Mouse (Mus musculus): ENCODE measurements at regions not wholly inside any gene's neighbourhood (a gene's known extent, or its start where the extent isn't known, plus 50 kb on each side); places are given as distances from the start of the nearest gene placed in this dataset.

- in situ Hi-C loops (cut with MboI, MseI), result no loop called here
Observed at GRCm38 (mm10) chr6:100971462-100971955, 138.1 kb downstream of the Ppp4r2 start.

GRCm38 (mm10) chr6:100973366-100974090 is 140.1 kb downstream of the Ppp4r2 start:
- in situ Hi-C loops (cut with MboI, MseI), result no loop called here

GRCm38 (mm10) chr6:100974716-100975115 is 141.3 kb downstream of the Ppp4r2 start:
- in situ Hi-C loops (cut with MboI, MseI), result no loop called here

GRCm38 (mm10) chr6:100975835-100976234 is 142.4 kb downstream of the Ppp4r2 start:
- in situ Hi-C loops (cut with MboI, MseI), result no loop called here

- in situ Hi-C loops (cut with MboI, MseI), result no loop called here
Observed at GRCm38 (mm10) chr6:100977201-100977691, 143.8 kb downstream of the Ppp4r2 start.

- in situ Hi-C loops (cut with MboI, MseI), result no loop called here
Observed at GRCm38 (mm10) chr6:100978113-100978512, 144.7 kb downstream of the Ppp4r2 start.

- in situ Hi-C loops (cut with MboI, MseI), result no loop called here
Observed at GRCm38 (mm10) chr6:100978727-100979460, 145.5 kb downstream of the Ppp4r2 start.

GRCm38 (mm10) chr6:100980156-100980555 is 146.7 kb downstream of the Ppp4r2 start:
- in situ Hi-C loops (cut with MboI, MseI), result no loop called here

GRCm38 (mm10) chr6:100984861-100985260 is 151.4 kb downstream of the Ppp4r2 start:
- in situ Hi-C loops (cut with MboI, MseI), result no loop called here

GRCm38 (mm10) chr6:100985334-100985937 is 152.0 kb downstream of the Ppp4r2 start:
- in situ Hi-C loops (cut with MboI, MseI), result no loop called here

GRCm38 (mm10) chr6:100988521-100988920 is 155.1 kb downstream of the Ppp4r2 start:
- in situ Hi-C loops (cut with MboI, MseI), result no loop called here

GRCm38 (mm10) chr6:100993421-100993820 is 160.0 kb downstream of the Ppp4r2 start:
- in situ Hi-C loops (cut with MboI, MseI), result no loop called here

- in situ Hi-C loops (cut with MboI, MseI), result no loop called here
Observed at GRCm38 (mm10) chr6:100995874-100996560, 162.6 kb downstream of the Ppp4r2 start.

- in situ Hi-C loops (cut with MboI, MseI), result no loop called here
Observed at GRCm38 (mm10) chr6:100998285-100998684, 164.9 kb downstream of the Ppp4r2 start.

GRCm38 (mm10) chr6:101003901-101004300 is 170.5 kb downstream of the Ppp4r2 start:
- in situ Hi-C loops (cut with MboI, MseI), result no loop called here

GRCm38 (mm10) chr6:101021650-101022049 is 188.2 kb downstream of the Ppp4r2 start:
- in situ Hi-C loops (cut with MboI, MseI), result no loop called here

- in situ Hi-C loops (cut with MboI, MseI), result no loop called here
Observed at GRCm38 (mm10) chr6:101025816-101026215, 192.4 kb downstream of the Ppp4r2 start.

- in situ Hi-C loops (cut with MboI, MseI), result no loop called here
Observed at GRCm38 (mm10) chr6:101027462-101027861, 194.0 kb downstream of the Ppp4r2 start.

GRCm38 (mm10) chr6:101029436-101029835 is 196.0 kb downstream of the Ppp4r2 start:
- in situ Hi-C loops (cut with MboI, MseI), result no loop called here

GRCm38 (mm10) chr6:101030451-101031125 is 197.2 kb downstream of the Ppp4r2 start:
- in situ Hi-C loops (cut with MboI, MseI), result loop anchor here (10.0 kb wide), 1 partner anchor 1614 kb away; no protein-coding TSS in a partner anchor

- in situ Hi-C loops (cut with MboI, MseI), result no loop called here
Observed at GRCm38 (mm10) chr6:101046755-101047154, 213.3 kb downstream of the Ppp4r2 start.

Measured in regulatory T cell (primary cell).